Mouse (Mus musculus) thymus, postnatal 0 days (tissue): ENCODE measurements around the gene Tmem26. TPM values are rescaled to one million over a fixed set of nuclear protein-coding genes. Genes with fewer than 3 reads are reported as not detected.

ENCODE experiments used
- DNase-seq: peaks from one replicate; pipeline ENCODE4 v3.0.0-alpha.2; 2015; ENCODE audit warnings: low spot score
- polyA plus RNA-seq: library from polyadenylated mRNA; unstranded; fragments of >200 nt; fragmentation: Nextera tagmentation; extraction: Ambion mirVana; gene quantifications from 2 replicates; pipeline ENCODE4 v1.2.1, GENCODE M21; 2015

Gene Tmem26
- polyA plus RNA-seq, 1 experiment from 2014 or later: 2.6 TPM

- DNase-seq: no peak
Measured at GRCm38 (mm10) chr10:68750921-68751320, 27.5 kb downstream of the Tmem26 start.

- no peak for DNase-seq
Measured at GRCm38 (mm10) chr10:68759238-68759637, 35.8 kb downstream of the Tmem26 start.

- no peak for DNase-seq
Measured at GRCm38 (mm10) chr10:68759789-68760188, 36.3 kb downstream of the Tmem26 start.

GRCm38 (mm10) chr10:68781067-68781868 lies 57.8 kb downstream of the Tmem26 start:
- no peak for DNase-seq

GRCm38 (mm10) chr10:68782724-68783123 lies 59.3 kb downstream of the Tmem26 start:
- no peak for DNase-seq

GRCm38 (mm10) chr10:68783856-68784255 lies 60.4 kb downstream of the Tmem26 start:
- no peak for DNase-seq

GRCm38 (mm10) chr10:68784463-68784862 lies 61.0 kb downstream of the Tmem26 start:
- no peak for DNase-seq

GRCm38 (mm10) chr10:68795466-68795865 lies 72.0 kb downstream of the Tmem26 start:
- no peak for DNase-seq

- DNase-seq: no peak
Measured at GRCm38 (mm10) chr10:68799883-68800282, 76.4 kb downstream of the Tmem26 start.

- no peak for DNase-seq
Measured at GRCm38 (mm10) chr10:68800339-68800738, 76.9 kb downstream of the Tmem26 start.

- DNase-seq: no peak
Measured at GRCm38 (mm10) chr10:68806328-68806727, 82.9 kb downstream of the Tmem26 start.

- DNase-seq: no peak
Measured at GRCm38 (mm10) chr10:68810958-68811357, 87.5 kb downstream of the Tmem26 start.

GRCm38 (mm10) chr10:68812699-68813098 lies 89.3 kb downstream of the Tmem26 start:
- DNase-seq: no peak

- DNase-seq: no peak
Measured at GRCm38 (mm10) chr10:68817281-68817680, 93.8 kb downstream of the Tmem26 start.

- no peak for DNase-seq
Measured at GRCm38 (mm10) chr10:68818065-68818759, 94.8 kb downstream of the Tmem26 start.

GRCm38 (mm10) chr10:68824519-68824918 lies 101.1 kb downstream of the Tmem26 start:
- DNase-seq: no peak

Other genes with a start within 250 kb of the Tmem26 start
- gene Cabcoco1, start 181.8 kb upstream of the Tmem26 start, polyA plus RNA-seq: 2.2 and 3.1 TPM in 2 replicates